Mouse (Mus musculus) myocyte (in vitro differentiated cells): ENCODE measurements around the gene Otud7b.

Experiments
- CEBPB ChIP-seq: IDR thresholded peaks from 2 replicates; pipeline ENCODE4 v1.6.1; 2011; ENCODE audit warnings: mild to moderate bottlenecking, moderate library complexity; ENCODE audit not compliant: poor library complexity, insufficient read depth, severe bottlenecking
- E2F4 ChIP-seq: IDR thresholded peaks from one replicate; pipeline ENCODE4 v1.6.1; 2011; ENCODE audit warnings: mild to moderate bottlenecking, control low read depth, moderate library complexity; ENCODE audit not compliant: insufficient read depth
- MAX ChIP-seq: IDR thresholded peaks from one replicate; pipeline ENCODE4 v1.6.1; 2011; ENCODE audit warnings: low read depth, mild to moderate bottlenecking, control low read depth
- MYOD1 ChIP-seq, 3 experiments: IDR thresholded peaks; one replicate each; pipeline ENCODE4 v1.6.1; 2011; ENCODE audit warnings: control low read depth in 2 of 3, low read depth in 2 of 3, mild to moderate bottlenecking in 2 of 3, moderate library complexity in 1 of 3; ENCODE audit not compliant: insufficient read length in 2 of 3, control insufficient read depth in 1 of 3
- MYOG ChIP-seq, 3 experiments: IDR thresholded peaks; one replicate each; pipeline ENCODE4 v1.6.1; 2011; ENCODE audit warnings: control low read depth in 2 of 3, low read depth in 2 of 3, mild to moderate bottlenecking in 2 of 3; ENCODE audit not compliant: insufficient read length in 2 of 3, control insufficient read depth in 1 of 3, insufficient read depth in 1 of 3
- POLR2A ChIP-seq: IDR thresholded peaks from one replicate; pipeline ENCODE4 v1.6.1; 2011; ENCODE audit warnings: low read depth, mild to moderate bottlenecking, control low read depth, moderate library complexity; ENCODE audit not compliant: insufficient read length
- POLR2AphosphoS2 ChIP-seq: IDR thresholded peaks from one replicate; pipeline ENCODE4 v1.6.1; 2011; ENCODE audit warnings: low read depth, control low read depth; ENCODE audit not compliant: insufficient read length
- REST ChIP-seq: IDR thresholded peaks from one replicate; pipeline ENCODE4 v1.6.1; 2011; ENCODE audit warnings: mild to moderate bottlenecking, control low read depth, moderate library complexity; ENCODE audit not compliant: insufficient read depth, insufficient read length
- TCF12 ChIP-seq: IDR thresholded peaks from one replicate; pipeline ENCODE4 v1.6.1; 2011; ENCODE audit warnings: mild to moderate bottlenecking, control low read depth; ENCODE audit not compliant: poor library complexity, insufficient read depth, severe bottlenecking
- USF1 ChIP-seq: IDR thresholded peaks from one replicate; pipeline ENCODE4 v1.6.1; 2011; ENCODE audit warnings: low read depth, mild to moderate bottlenecking, control low read depth, moderate library complexity

- TF ChIP-seq POLR2A (no peak), CEBPB (no peak), TCF12 (no peak), POLR2AphosphoS2 (no peak), MYOD1 (IDR thresholded peaks at IDR 0.05; ENCODE audit: control insufficient read depth in 1 of 3, insufficient read length in 2 of 3, low read depth in 2 of 3) (no peak), MAX (no peak), E2F4 (no peak), USF1 (no peak), MYOG (IDR thresholded peaks at IDR 0.05; ENCODE audit: control insufficient read depth in 1 of 3, insufficient read depth in 1 of 3, insufficient read length in 2 of 3, low read depth in 2 of 3) (no peak), REST (no peak)
Observed at GRCm38 (mm10) chr3:96178427-96178826, 74.1 kb downstream of the Otud7b start.
